Mouse (Mus musculus) limb, embryonic 15.5 days (tissue): ENCODE results near the gene Scn5a. TPM values are rescaled to one million over a fixed set of nuclear protein-coding genes. Genes with fewer than 3 reads are reported as not detected.
A peak's percentile ranks its signal among the peaks of the same experiment; 100 is the strongest.

Experiments
- ATAC-seq: fragments of 200-750 bp; cut with Nextera tagmentation; 2 replicates; pipeline ENCODE4 v1.8.0; 2017; ENCODE audit warnings: low read depth, moderate TSS enrichment; ENCODE audit not compliant: insufficient number of reproducible peaks, low FRiP score, low TSS enrichment
- H3K27ac ChIP-seq: fragments of 300-500 bp; sonication (generic); 2 replicates; pipeline ENCODE4 v1.5.1; 2015; ENCODE audit warnings: moderate library complexity, mild to moderate bottlenecking, inconsistent platforms
- H3K27me3 ChIP-seq: fragments of 300-500 bp; sonication (generic); 2 replicates; pipeline ENCODE4 v1.6.1; 2015; ENCODE audit warnings: inconsistent platforms
- H3K36me3 ChIP-seq: fragments of 300-500 bp; sonication (generic); 2 replicates; pipeline ENCODE4 v1.6.1; 2015; ENCODE audit warnings: inconsistent platforms
- H3K4me1 ChIP-seq: fragments of 300-500 bp; sonication (generic); 2 replicates; pipeline ENCODE4 v1.6.1; 2015; ENCODE audit warnings: inconsistent platforms
- H3K4me2 ChIP-seq: fragments of 300-500 bp; sonication (generic); 2 replicates; pipeline ENCODE4 v1.6.1; 2015; ENCODE audit warnings: mild to moderate bottlenecking, inconsistent platforms
- H3K4me3 ChIP-seq: fragments of 300-500 bp; sonication (generic); 2 replicates; pipeline ENCODE4 v1.5.1; 2015; ENCODE audit warnings: mild to moderate bottlenecking, inconsistent platforms
- H3K9ac ChIP-seq: fragments of 300-500 bp; sonication (generic); 2 replicates; pipeline ENCODE4 v1.6.1; 2015; ENCODE audit warnings: inconsistent platforms
- H3K9me3 ChIP-seq: fragments of 300-500 bp; sonication (generic); 2 replicates; pipeline ENCODE4 v1.6.1; 2016; ENCODE audit warnings: inconsistent platforms
- WGBS: fragments of 180-500 bp; shearing (Covaris S2); methylation state at CpG from one replicate; pipeline ENCODE4 v1.1.7; 2015; 5-methylcytosine and 5-hydroxymethylcytosine counted together
- polyA plus RNA-seq: library from polyadenylated mRNA; unstranded; fragments of >200 nt; fragmentation: Nextera tagmentation; extraction: Ambion mirVana; gene quantifications from 2 replicates; pipeline ENCODE4 v1.2.1, GENCODE M21; 2015

The Scn5a gene
- polyA plus RNA-seq, 1 experiment from 2014 or later, result 0.17 TPM

DNA sequence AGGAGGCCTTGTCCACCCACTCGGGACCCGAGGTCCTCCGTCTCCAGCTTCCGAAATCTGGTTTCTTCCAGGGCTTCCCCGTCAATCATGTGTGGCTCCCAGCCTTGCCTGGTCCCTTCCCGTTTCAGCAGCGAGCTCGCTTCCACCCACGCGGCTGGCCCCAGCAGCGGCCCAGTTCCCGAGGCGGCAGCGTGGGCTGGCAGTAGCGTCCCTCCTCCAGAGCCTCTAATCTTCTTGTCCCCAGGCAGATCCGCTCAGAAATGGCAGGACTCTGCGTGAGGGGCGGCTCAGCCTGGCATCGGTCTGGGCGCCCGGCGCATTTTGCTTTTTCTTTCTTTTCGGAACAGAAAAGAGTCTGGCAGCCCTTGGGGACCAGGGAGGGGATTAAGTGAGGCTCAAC lies 59.7 kb downstream of the Scn5a start:
- no peak for ATAC-seq

DNA sequence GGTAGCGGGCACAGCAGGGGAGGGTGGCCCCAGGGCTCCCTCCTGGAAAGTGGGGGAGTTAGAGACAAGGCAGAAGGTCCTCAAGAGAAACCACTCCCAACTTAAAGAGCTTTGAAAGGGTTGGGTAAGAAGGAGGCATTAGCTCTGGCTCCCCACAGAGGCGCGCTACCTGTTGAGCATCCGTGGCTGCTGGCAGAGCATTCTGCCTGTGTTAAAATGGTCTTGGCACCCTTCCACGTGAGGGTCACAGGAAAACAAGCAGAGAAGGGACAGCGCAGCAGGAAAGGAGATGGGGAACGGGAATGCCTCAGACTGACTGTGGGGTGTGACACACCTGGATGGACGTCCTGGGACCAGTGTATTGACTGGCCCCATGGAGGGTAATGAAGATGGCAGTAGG lies 60.6 kb downstream of the Scn5a start:
- Histone ChIP-seq H3K4me2 (no peak overlapping the region), H3K36me3 (no peaks in the 10 kb centered on the region), H3K9me3 (no peaks in the 10 kb centered on the region), H3K4me3 (no peak overlapping the region), H3K4me1 (peaks cover 8% of the 10 kb centered on the region), H3K27ac (no peak overlapping the region), H3K9ac (no peak overlapping the region), H3K27me3 (peaks cover 9% of the 10 kb centered on the region)
- ATAC-seq, result no peak
- WGBS, result 62% methylated on average over 8 of the region's 8 CpGs

More for the DNA sequence above, 59.7 kb downstream of the Scn5a start:
- Histone ChIP-seq H3K27me3 (peaks cover 9% of the 10 kb centered on the region), H3K4me2 (no peak overlapping the region), H3K9me3 (no peaks in the 10 kb centered on the region), H3K9ac (no peak overlapping the region), H3K36me3 (no peaks in the 10 kb centered on the region), H3K27ac (no peak overlapping the region), H3K4me1 (peaks cover 11% of the 10 kb centered on the region), H3K4me3 (no peak overlapping the region)
- WGBS, result 63% methylated on average over 23 of the region's 23 CpGs

- no peak overlapping the region for H3K4me2 ChIP-seq
- peaks cover 8% of the 10 kb centered on the region for H3K4me1 ChIP-seq
- H3K27ac ChIP-seq, result no peak overlapping the region
- H3K27me3 ChIP-seq, result peaks cover 9% of the 10 kb centered on the region
- H3K36me3 ChIP-seq, result no peaks in the 10 kb centered on the region
- 37% methylated on average over 20 of the region's 20 CpGs for WGBS
- no peak overlapping the region for H3K4me3 ChIP-seq
- H3K9me3 ChIP-seq, result no peaks in the 10 kb centered on the region
- no peak for ATAC-seq
- H3K9ac ChIP-seq, result no peak overlapping the region
Measured at GRCm38 (mm10) chr9:119517467-119517866, 61.3 kb downstream of the Scn5a start.

- 62% methylated on average over 5 of the region's 5 CpGs for WGBS
- ATAC-seq, result no peak
- Histone ChIP-seq H3K9me3 (no peaks in the 10 kb centered on the region), H3K4me3 (no peak overlapping the region), H3K4me1 (peaks cover 8% of the 10 kb centered on the region), H3K9ac (no peak overlapping the region), H3K4me2 (no peak overlapping the region), H3K27ac (no peak overlapping the region), H3K27me3 (peaks cover 9% of the 10 kb centered on the region), H3K36me3 (no peaks in the 10 kb centered on the region)
Measured at GRCm38 (mm10) chr9:119516815-119517214, 62.0 kb downstream of the Scn5a start.

- Histone ChIP-seq H3K9me3 (no peaks in the 10 kb centered on the region), H3K4me3 (no peak overlapping the region), H3K27me3 (peaks cover 9% of the 10 kb centered on the region), H3K27ac (no peak overlapping the region), H3K36me3 (no peaks in the 10 kb centered on the region), H3K4me1 (peaks cover 11% of the 10 kb centered on the region), H3K4me2 (no peak overlapping the region), H3K9ac (no peak overlapping the region)
- ATAC-seq, result no peak
- 87% methylated on average over 9 of the region's 9 CpGs for WGBS
Measured at GRCm38 (mm10) chr9:119515454-119515853, 63.4 kb downstream of the Scn5a start.

DNA sequence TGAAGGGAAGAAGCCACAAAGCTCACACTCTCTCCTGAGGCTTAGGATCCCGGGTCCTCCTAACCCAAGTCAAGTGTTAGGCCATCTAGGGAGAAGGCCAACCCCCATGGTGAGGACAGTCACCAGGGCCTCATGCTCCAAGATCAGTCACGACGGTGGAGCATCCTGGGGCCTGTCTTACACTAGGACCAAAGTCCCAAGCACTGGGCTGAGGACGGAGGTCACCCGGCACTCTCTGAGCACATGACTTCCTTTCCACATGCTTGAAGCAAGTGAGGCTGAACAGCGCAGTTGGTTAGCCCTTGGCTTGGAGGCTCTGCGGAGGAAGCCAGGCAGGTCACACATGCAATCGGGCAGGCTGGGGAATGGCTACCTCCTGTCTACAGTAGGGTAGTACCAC lies 63.8 kb downstream of the Scn5a start:
- no peak for ATAC-seq
- no peaks in the 10 kb centered on the region for H3K36me3 ChIP-seq
- WGBS, result 80% methylated on average over 8 of the region's 8 CpGs
- H3K9me3 ChIP-seq, result no peaks in the 10 kb centered on the region
- H3K4me1 ChIP-seq, result peaks cover 11% of the 10 kb centered on the region
- H3K27me3 ChIP-seq, result peaks cover 9% of the 10 kb centered on the region
- H3K9ac ChIP-seq, result no peak overlapping the region
- no peak overlapping the region for H3K27ac ChIP-seq
- no peak overlapping the region for H3K4me2 ChIP-seq
- no peak overlapping the region for H3K4me3 ChIP-seq

- Histone ChIP-seq H3K4me1 (peaks cover 11% of the 10 kb centered on the region), H3K27ac (no peak overlapping the region), H3K9ac (no peak overlapping the region), H3K36me3 (no peaks in the 10 kb centered on the region), H3K9me3 (no peaks in the 10 kb centered on the region), H3K4me3 (no peak overlapping the region), H3K4me2 (no peak overlapping the region), H3K27me3 (peaks cover 6% of the 10 kb centered on the region)
- ATAC-seq, result no peak
- 73% methylated on average over 8 of the region's 8 CpGs for WGBS
Measured at GRCm38 (mm10) chr9:119513816-119514215, 65.0 kb downstream of the Scn5a start.

- ATAC-seq, result no peak
- Histone ChIP-seq H3K4me2 (no peak overlapping the region), H3K27ac (no peak overlapping the region), H3K4me1 (peaks cover 11% of the 10 kb centered on the region), H3K27me3 (peaks cover 4% of the 10 kb centered on the region), H3K9me3 (no peaks in the 10 kb centered on the region), H3K4me3 (no peak overlapping the region), H3K9ac (no peak overlapping the region), H3K36me3 (no peaks in the 10 kb centered on the region)
- 87% methylated on average over 9 of the region's 9 CpGs for WGBS
Measured at GRCm38 (mm10) chr9:119512993-119513392, 65.8 kb downstream of the Scn5a start.

GRCm38 (mm10) chr9:119510902-119511301 lies 67.9 kb downstream of the Scn5a start:
- Histone ChIP-seq H3K36me3 (no peaks in the 10 kb centered on the region), H3K4me3 (no peak overlapping the region), H3K27me3 (no peaks in the 10 kb centered on the region)

GRCm38 (mm10) chr9:119504981-119505658 lies 73.7 kb downstream of the Scn5a start:
- no peak overlapping the region for H3K4me2 ChIP-seq
- no peak overlapping the region for H3K27ac ChIP-seq
- no peaks in the 10 kb centered on the region for H3K27me3 ChIP-seq
- no peaks in the 10 kb centered on the region for H3K4me1 ChIP-seq
- H3K4me3 ChIP-seq, result no peak overlapping the region
- WGBS, result 61% methylated on average over 11 of the region's 11 CpGs
- H3K9ac ChIP-seq, result no peak overlapping the region
- no peaks in the 10 kb centered on the region for H3K36me3 ChIP-seq
- ATAC-seq, result no peak
- H3K9me3 ChIP-seq, result no peaks in the 10 kb centered on the region

More at GRCm38 (mm10) chr9:119510902-119511301, 67.9 kb downstream of the Scn5a start:
- H3K9me3 ChIP-seq, result no peaks in the 10 kb centered on the region
- peak; percentile 56; the same call in 1 of the 2 replicates for ATAC-seq
- no peak overlapping the region for H3K27ac ChIP-seq
- H3K9ac ChIP-seq, result no peak overlapping the region
- peaks cover 3% of the 10 kb centered on the region; the same call in 1 of the 2 replicates for H3K4me1 ChIP-seq
- no peak overlapping the region for H3K4me2 ChIP-seq
- WGBS, result 27% methylated on average over 6 of the region's 6 CpGs

- Histone ChIP-seq H3K36me3 (no peaks in the 10 kb centered on the region), H3K4me1 (no peaks in the 10 kb centered on the region), H3K4me3 (no peak overlapping the region), H3K9ac (no peak overlapping the region), H3K27me3 (no peaks in the 10 kb centered on the region), H3K9me3 (no peaks in the 10 kb centered on the region), H3K27ac (no peak overlapping the region), H3K4me2 (no peak overlapping the region)
- ATAC-seq, result no peak
- WGBS, result 91% methylated on average over 9 of the region's 9 CpGs
Measured at GRCm38 (mm10) chr9:119503613-119504012, 75.2 kb downstream of the Scn5a start.

- Histone ChIP-seq H3K4me1 (0 out of 2 replicates have a peak, but pooled peaks cover 2% of the 10 kb centered on the region), H3K4me3 (no peak overlapping the region), H3K9ac (no peak overlapping the region), H3K4me2 (no peak overlapping the region), H3K9me3 (no peaks in the 10 kb centered on the region), H3K27ac (no peak overlapping the region), H3K36me3 (no peaks in the 10 kb centered on the region), H3K27me3 (no peaks in the 10 kb centered on the region)
- 71% methylated on average over 7 of the region's 7 CpGs for WGBS
- ATAC-seq, result no peak
Measured at GRCm38 (mm10) chr9:119498885-119499284, 79.9 kb downstream of the Scn5a start.

DNA sequence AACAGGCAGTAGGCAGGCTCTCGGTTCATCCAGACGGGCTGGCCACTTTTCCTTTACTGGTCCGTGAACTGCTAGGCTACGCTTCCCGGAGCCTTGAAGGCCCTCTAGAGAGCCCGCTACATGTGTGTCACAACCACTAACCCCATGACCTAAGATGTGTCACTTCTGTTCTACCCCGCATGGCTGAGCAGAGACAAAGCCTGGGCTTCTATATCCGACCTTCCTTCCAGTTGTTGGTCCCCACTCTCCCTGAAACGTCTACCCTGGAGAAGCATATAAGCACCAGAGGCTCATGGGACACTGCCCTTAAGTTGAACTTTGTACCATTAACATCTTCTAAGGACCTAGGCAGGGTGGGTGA lies 80.6 kb downstream of the Scn5a start:
- Histone ChIP-seq H3K27me3 (no peaks in the 10 kb centered on the region), H3K27ac (no peak overlapping the region), H3K4me3 (no peak overlapping the region), H3K9ac (no peak overlapping the region), H3K9me3 (no peaks in the 10 kb centered on the region), H3K4me2 (no peak overlapping the region), H3K36me3 (no peaks in the 10 kb centered on the region), H3K4me1 (0 out of 2 replicates have a peak, but pooled peaks cover 2% of the 10 kb centered on the region)
- 89% methylated on average over 9 of the region's 9 CpGs for WGBS
- ATAC-seq, result no peak
